Mouse (Mus musculus) forebrain, embryonic 14.5 days (tissue): ENCODE measurements at regions not wholly inside any gene's neighbourhood (a gene's known extent, or its start where the extent isn't known, plus 50 kb on each side); places are given as distances from the start of the nearest gene placed in this dataset.
A peak's percentile ranks its signal among the peaks of the same experiment; 100 is the strongest.

Source experiments
- ATAC-seq: fragments of 200-750 bp; cut with Nextera tagmentation; 2 replicates; pipeline ENCODE4 v1.8.0; 2017; ENCODE audit warnings: mild to moderate bottlenecking, moderate library complexity
- DNase-seq: peaks from one replicate; pipeline ENCODE4 v3.0.0-alpha.2; 2015; ENCODE audit warnings: low spot score
- H3K27ac ChIP-seq: fragments of 300-500 bp; sonication (generic); 2 replicates; pipeline ENCODE4 v1.5.1; 2014; ENCODE audit warnings: low read depth, mild to moderate bottlenecking, control low read depth, low read length, moderate library complexity
- H3K27me3 ChIP-seq: fragments of 300-500 bp; sonication (generic); replicated peaks from 2 replicates; pipeline ENCODE4 v1.6.1; 2014; ENCODE audit warnings: low read length, control low read depth, mixed read lengths; ENCODE audit not compliant: control insufficient read depth, insufficient read depth
- H3K36me3 ChIP-seq: fragments of 300-500 bp; sonication (generic); 2 replicates; pipeline ENCODE4 v1.6.1; 2014; ENCODE audit warnings: low read length, control low read depth; ENCODE audit not compliant: control insufficient read depth, insufficient read depth
- H3K4me1 ChIP-seq: fragments of 300-500 bp; sonication (generic); 2 replicates; pipeline ENCODE4 v1.6.1; 2014; ENCODE audit warnings: antibody characterized with exemption, low read length, control low read depth; ENCODE audit not compliant: control insufficient read depth, insufficient read depth
- H3K4me2 ChIP-seq: fragments of 300-500 bp; sonication (generic); 2 replicates; pipeline ENCODE4 v1.6.1; 2014; ENCODE audit warnings: mild to moderate bottlenecking, control low read depth, low read length
- H3K4me3 ChIP-seq: fragments of 300-500 bp; sonication (generic); 2 replicates; pipeline ENCODE4 v1.5.1; 2014; ENCODE audit warnings: low read depth, low read length, control low read depth
- H3K9ac ChIP-seq: fragments of 300-500 bp; sonication (generic); 2 replicates; pipeline ENCODE4 v1.6.1; 2014; ENCODE audit warnings: mild to moderate bottlenecking, low read length, control low read depth, moderate library complexity
- H3K9me3 ChIP-seq: fragments of 300-500 bp; sonication (generic); replicated peaks from 2 replicates; pipeline ENCODE4 v1.6.1; 2016; ENCODE audit warnings: low read length, control low read depth, mixed read lengths; ENCODE audit not compliant: control insufficient read depth
- WGBS: fragments of 180-500 bp; shearing (Covaris S2); extraction: QIAGEN DNeasy Blood & Tissue Kit; methylation state at CpG from one replicate; pipeline ENCODE4 v1.1.7; 2014; 5-methylcytosine and 5-hydroxymethylcytosine counted together

GRCm38 (mm10) chr10:37911669-37912068, 772.9 kb upstream of the Marcks start:
- Histone ChIP-seq H3K36me3 (no peaks in the 10 kb centered on the region), H3K27me3 (no peaks in the 10 kb centered on the region), H3K4me3 (no peak overlapping the region), H3K9me3 (no peaks in the 10 kb centered on the region), H3K4me2 (no peak overlapping the region), H3K9ac (no peak overlapping the region), H3K27ac (no peak overlapping the region), H3K4me1 (no peaks in the 10 kb centered on the region)
- DNase-seq (no peak), ATAC-seq (no peak)

GRCm38 (mm10) chr10:37908276-37908675, 769.6 kb upstream of the Marcks start:
- Histone ChIP-seq H3K4me3 (no peak overlapping the region), H3K27ac (no peak overlapping the region), H3K9ac (no peak overlapping the region), H3K9me3 (no peaks in the 10 kb centered on the region), H3K4me1 (no peaks in the 10 kb centered on the region), H3K36me3 (no peaks in the 10 kb centered on the region), H3K27me3 (no peaks in the 10 kb centered on the region), H3K4me2 (no peak overlapping the region)
- DNase-seq (no peak), ATAC-seq (no peak)
- WGBS, result 66% methylated on average over 2 of the region's 2 CpGs

- Histone ChIP-seq H3K4me1 (no peaks in the 10 kb centered on the region), H3K9me3 (no peaks in the 10 kb centered on the region), H3K27me3 (no peaks in the 10 kb centered on the region), H3K27ac (no peak overlapping the region), H3K4me2 (no peak overlapping the region), H3K9ac (no peak overlapping the region), H3K36me3 (no peaks in the 10 kb centered on the region), H3K4me3 (no peak overlapping the region)
- 32% methylated on average over 1 of the region's 1 CpGs for WGBS
- peak; percentile 80 for ATAC-seq
- DNase-seq, result peak; percentile 60
Observed at GRCm38 (mm10) chr10:37907731-37908130, 769.0 kb upstream of the Marcks start.

GRCm38 (mm10) chr10:37887961-37888360, 749.2 kb upstream of the Marcks start:
- Histone ChIP-seq H3K4me3 (no peak overlapping the region), H3K36me3 (no peaks in the 10 kb centered on the region), H3K9ac (no peak overlapping the region), H3K9me3 (no peaks in the 10 kb centered on the region), H3K27me3 (no peaks in the 10 kb centered on the region), H3K27ac (no peak overlapping the region), H3K4me1 (no peaks in the 10 kb centered on the region), H3K4me2 (no peak overlapping the region)
- 81% methylated on average over 1 of the region's 1 CpGs for WGBS
- DNase-seq (no peak), ATAC-seq (no peak)

DNA sequence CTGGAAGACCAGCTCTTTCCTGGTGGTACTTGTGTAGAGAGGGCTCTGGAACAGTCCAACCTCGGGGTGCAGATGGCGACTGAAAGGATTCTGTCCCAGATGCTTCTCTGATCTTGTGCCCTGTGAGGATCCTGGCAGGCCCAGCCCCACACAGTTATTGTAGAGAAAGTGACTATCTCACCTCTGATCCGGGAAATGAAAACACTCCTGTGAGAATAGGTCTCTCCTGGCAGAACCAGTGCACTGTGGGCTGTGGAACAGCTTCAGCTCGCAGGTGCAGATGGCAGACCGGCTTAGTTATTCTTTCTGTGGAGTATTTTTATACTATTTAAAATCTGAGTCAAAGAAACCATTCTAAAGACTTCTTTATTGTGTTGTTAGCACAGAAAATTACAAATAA, 742.1 kb upstream of the Marcks start:
- no peak overlapping the region for H3K4me3 ChIP-seq
- H3K27ac ChIP-seq, result no peak overlapping the region
- no peaks in the 10 kb centered on the region for H3K4me1 ChIP-seq
- no peaks in the 10 kb centered on the region for H3K36me3 ChIP-seq
- no peak for DNase-seq
- no peaks in the 10 kb centered on the region for H3K9me3 ChIP-seq
- 77% methylated on average over 5 of the region's 5 CpGs for WGBS
- H3K9ac ChIP-seq, result no peak overlapping the region
- no peak for ATAC-seq
- H3K27me3 ChIP-seq, result no peaks in the 10 kb centered on the region
- no peak overlapping the region for H3K4me2 ChIP-seq

GRCm38 (mm10) chr10:37873925-37874324, 735.2 kb upstream of the Marcks start:
- no peaks in the 10 kb centered on the region for H3K36me3 ChIP-seq
- no peak overlapping the region for H3K4me3 ChIP-seq
- no peaks in the 10 kb centered on the region for H3K4me1 ChIP-seq
- DNase-seq (no peak), ATAC-seq (no peak)
- H3K9me3 ChIP-seq, result no peaks in the 10 kb centered on the region
- no peak overlapping the region for H3K9ac ChIP-seq
- H3K27me3 ChIP-seq, result no peaks in the 10 kb centered on the region
- H3K4me2 ChIP-seq, result no peak overlapping the region
- H3K27ac ChIP-seq, result no peak overlapping the region
- 95% methylated on average over 2 of the region's 2 CpGs for WGBS

DNA sequence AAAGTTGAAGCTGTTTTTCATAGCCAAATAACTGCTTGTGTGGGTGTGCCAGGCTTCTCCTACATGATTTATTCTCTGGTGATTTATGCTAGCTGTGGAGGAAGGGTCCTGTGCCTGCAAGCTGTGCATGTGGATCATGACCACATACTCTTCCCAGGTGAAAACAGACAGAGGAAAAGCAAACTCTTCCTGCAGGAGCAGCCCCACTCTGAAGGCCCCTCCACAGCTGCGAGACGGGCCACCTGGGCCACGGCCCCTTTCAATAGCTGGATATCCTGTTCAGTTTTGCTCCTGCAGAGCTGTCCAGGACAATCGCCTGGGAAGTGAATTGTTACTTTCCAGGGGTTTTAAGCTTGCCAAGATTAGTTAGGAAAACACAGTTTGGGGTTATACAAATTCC, 722.3 kb upstream of the Marcks start:
- Histone ChIP-seq H3K4me2 (no peak overlapping the region), H3K9me3 (no peaks in the 10 kb centered on the region), H3K27ac (no peak overlapping the region), H3K36me3 (no peaks in the 10 kb centered on the region), H3K9ac (no peak overlapping the region), H3K4me3 (no peak overlapping the region), H3K27me3 (no peaks in the 10 kb centered on the region), H3K4me1 (no peaks in the 10 kb centered on the region)
- ATAC-seq (no peak), DNase-seq (no peak)
- WGBS, result 57% methylated on average over 4 of the region's 4 CpGs

DNA sequence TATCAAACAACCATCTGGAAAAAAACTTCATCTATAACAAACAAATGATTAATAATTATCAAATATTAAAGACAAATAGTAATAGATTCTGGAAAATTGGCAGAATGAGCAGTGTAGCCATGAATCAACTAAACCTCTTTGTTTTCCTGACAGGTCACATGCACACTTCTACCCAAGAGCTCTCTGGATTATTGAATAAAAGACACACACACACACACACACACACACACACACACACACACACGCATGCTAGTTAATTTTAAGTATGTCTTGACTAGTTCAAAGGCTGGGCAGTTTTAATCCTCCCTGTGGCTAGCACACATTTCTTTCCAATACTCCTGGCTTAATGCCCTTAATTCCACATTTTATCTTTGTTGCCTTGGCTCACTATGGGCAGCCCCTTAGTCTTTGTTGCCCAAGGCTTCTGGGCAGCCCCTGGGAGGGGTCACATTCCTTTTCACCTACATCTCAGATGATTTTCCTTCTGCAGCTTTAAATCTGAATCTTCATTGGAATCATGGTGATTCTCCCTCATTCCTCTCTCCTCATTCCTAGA, 710.6 kb upstream of the Marcks start:
- Histone ChIP-seq H3K4me1 (no peaks in the 10 kb centered on the region), H3K27me3 (no peaks in the 10 kb centered on the region), H3K27ac (no peak overlapping the region), H3K4me2 (no peak overlapping the region), H3K9me3 (0 out of 2 replicates have a peak, but pooled peaks cover 2% of the 10 kb centered on the region), H3K4me3 (no peak overlapping the region), H3K36me3 (no peaks in the 10 kb centered on the region), H3K9ac (no peak overlapping the region)
- peak; percentile 27 for DNase-seq
- WGBS, result 9% methylated on average over 1 of the region's 1 CpGs
- peak; percentile 15; the same call in 1 of the 2 replicates for ATAC-seq

DNA sequence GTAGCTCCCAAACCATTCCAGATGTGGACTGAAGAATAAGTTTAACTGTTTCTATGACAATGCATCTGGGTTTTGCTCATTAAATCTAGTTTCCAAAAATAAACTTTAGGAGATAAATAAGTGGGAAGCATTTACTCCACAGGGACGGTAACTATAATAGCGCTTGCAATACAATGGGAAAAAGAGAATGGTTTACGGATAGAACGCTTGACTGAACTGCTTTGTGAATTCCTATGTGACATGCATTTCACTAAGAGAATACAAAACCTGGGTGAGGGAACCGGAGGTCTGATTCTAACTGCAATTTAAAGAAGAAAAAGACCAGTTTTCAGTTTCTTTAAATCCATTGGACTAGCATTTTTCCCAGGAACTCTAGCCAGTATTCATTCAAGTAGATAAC, 704.1 kb upstream of the Marcks start:
- 0 out of 2 replicates have a peak, but pooled peaks cover 2% of the 10 kb centered on the region for H3K4me1 ChIP-seq
- no peak for ATAC-seq
- H3K4me2 ChIP-seq, result no peak overlapping the region
- no peaks in the 10 kb centered on the region for H3K27me3 ChIP-seq
- 6% methylated on average over 5 of the region's 5 CpGs for WGBS
- no peak overlapping the region for H3K27ac ChIP-seq
- no peaks in the 10 kb centered on the region for H3K36me3 ChIP-seq
- H3K4me3 ChIP-seq, result no peak overlapping the region
- no peaks in the 10 kb centered on the region for H3K9me3 ChIP-seq
- H3K9ac ChIP-seq, result no peak overlapping the region
- no peak for DNase-seq
